Mouse (Mus musculus) lung, embryonic 14.5 days (tissue): Measurements from ENCODE around the gene Slc17a7. TPM values are rescaled to one million over a fixed set of nuclear protein-coding genes. Genes with fewer than 3 reads are reported as not detected.

Experiments
- ATAC-seq: fragments of 200-750 bp; cut with Nextera tagmentation; 2 replicates; pipeline ENCODE4 v1.8.0; 2017; ENCODE audit warnings: mild to moderate bottlenecking, moderate TSS enrichment, moderate library complexity; ENCODE audit not compliant: insufficient read depth
- DNase-seq: peaks from one replicate; pipeline ENCODE4 v3.0.0-alpha.2; 2015
- H3K27ac ChIP-seq: fragments of 300-500 bp; sonication (generic); 2 replicates; pipeline ENCODE4 v1.5.1; 2014; ENCODE audit warnings: low read depth, mild to moderate bottlenecking, moderate library complexity
- H3K27me3 ChIP-seq: fragments of 300-500 bp; sonication (generic); 2 replicates; pipeline ENCODE4 v1.6.1; 2014; ENCODE audit warnings: low read length, control low read depth; ENCODE audit not compliant: insufficient read depth
- H3K36me3 ChIP-seq: fragments of 300-500 bp; sonication (generic); 2 replicates; pipeline ENCODE4 v1.6.1; 2014; ENCODE audit warnings: control low read depth; ENCODE audit not compliant: insufficient read depth
- H3K4me1 ChIP-seq: fragments of 300-500 bp; sonication (generic); 2 replicates; pipeline ENCODE4 v1.6.1; 2014; ENCODE audit warnings: antibody characterized with exemption, control low read depth; ENCODE audit not compliant: insufficient read depth
- H3K4me2 ChIP-seq: fragments of 300-500 bp; sonication (generic); 2 replicates; pipeline ENCODE4 v1.6.1; 2014; ENCODE audit warnings: mild to moderate bottlenecking
- H3K4me3 ChIP-seq: fragments of 300-500 bp; sonication (generic); 2 replicates; pipeline ENCODE4 v1.5.1; 2014; ENCODE audit warnings: low read depth, low read length
- H3K9ac ChIP-seq: fragments of 300-500 bp; sonication (generic); 2 replicates; pipeline ENCODE4 v1.6.1; 2014
- H3K9me3 ChIP-seq: fragments of 300-500 bp; sonication (generic); 2 replicates; pipeline ENCODE4 v1.6.1; 2016; ENCODE audit warnings: low read depth, low read length, control low read depth
- CTCF ChIP-seq: IDR thresholded peaks from 2 replicates; pipeline ENCODE4 v1.5.1; 2016; ENCODE audit warnings: antibody characterized with exemption, low read depth
- WGBS: fragments of 180-500 bp; shearing (Covaris S2); extraction: QIAGEN DNeasy Blood & Tissue Kit; methylation state at CpG from one replicate; pipeline ENCODE4 v1.1.7; 2014; 5-methylcytosine and 5-hydroxymethylcytosine counted together
- polyA plus RNA-seq: library from polyadenylated mRNA; unstranded; fragments of >200 nt; fragmentation: Nextera tagmentation; extraction: Ambion mirVana; gene quantifications from 2 replicates; pipeline ENCODE4 v1.2.1, GENCODE M21; 2014

Gene Slc17a7
- polyA plus RNA-seq, 1 experiment from 2014 or later: 0.09 TPM

DNA sequence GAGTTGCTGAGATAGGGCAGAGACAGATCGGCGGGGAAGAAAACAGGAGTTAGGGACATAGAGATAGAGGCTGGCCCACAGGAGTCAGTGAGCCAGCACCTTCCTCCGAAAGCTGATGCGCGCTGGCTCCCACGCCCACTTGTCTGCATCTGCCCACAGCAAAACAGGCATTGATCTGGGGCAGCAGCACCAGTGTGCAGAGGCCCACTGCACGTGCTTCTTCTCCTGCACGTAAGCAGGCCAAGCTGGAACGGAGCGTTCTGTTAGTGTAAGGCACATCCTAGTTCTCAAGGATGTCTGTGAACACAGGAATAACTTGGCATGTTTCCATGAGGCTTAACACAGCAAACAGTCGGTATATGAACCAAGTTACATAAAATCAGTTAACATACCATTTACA, 35.2 kb downstream of the Slc17a7 start:
- TF ChIP-seq CTCF: no peak
- no peak overlapping the region for H3K27ac ChIP-seq
- no peaks in the 10 kb centered on the region for H3K36me3 ChIP-seq
- no peak overlapping the region for H3K4me3 ChIP-seq
- no peak overlapping the region for H3K9ac ChIP-seq
- no peaks in the 10 kb centered on the region for H3K27me3 ChIP-seq
- DNase-seq (no peak), ATAC-seq (no peak)
- H3K9me3 ChIP-seq: no peaks in the 10 kb centered on the region
- WGBS: 72% methylated on average over 11 of the region's 11 CpGs
- no peak overlapping the region for H3K4me2 ChIP-seq
- no peaks in the 10 kb centered on the region for H3K4me1 ChIP-seq

DNA sequence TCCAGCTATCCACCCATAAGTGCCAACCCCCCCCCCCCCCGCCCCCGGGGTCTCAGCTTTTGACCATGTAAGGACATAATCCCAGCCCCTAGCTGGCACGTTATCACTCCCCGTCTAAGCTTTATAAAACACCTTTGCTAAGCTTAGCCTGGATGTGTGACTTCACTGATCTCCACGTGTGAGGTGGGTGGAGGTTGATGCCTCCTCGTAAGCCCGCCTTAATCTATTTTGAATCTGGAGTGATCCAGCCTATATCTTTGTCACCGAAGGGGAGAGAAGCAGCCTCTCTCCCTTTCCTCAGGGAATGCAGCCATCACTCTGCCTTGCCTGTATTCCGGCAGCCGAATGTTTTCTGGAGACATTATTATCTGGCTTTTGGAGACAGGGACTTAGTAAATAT, 38.9 kb downstream of the Slc17a7 start:
- ATAC-seq: no peak
- Histone ChIP-seq H3K4me3 (no peak overlapping the region), H3K4me2 (no peak overlapping the region), H3K27me3 (no peaks in the 10 kb centered on the region), H3K9me3 (no peaks in the 10 kb centered on the region), H3K27ac (peak overlapping the region; percentile 9; the same call in 1 of the 2 replicates), H3K4me1 (no peaks in the 10 kb centered on the region), H3K9ac (no peak overlapping the region), H3K36me3 (no peaks in the 10 kb centered on the region)
- no peak for DNase-seq
- TF ChIP-seq CTCF: no peak
- WGBS: 23% methylated on average over 10 of the region's 10 CpGs

DNA sequence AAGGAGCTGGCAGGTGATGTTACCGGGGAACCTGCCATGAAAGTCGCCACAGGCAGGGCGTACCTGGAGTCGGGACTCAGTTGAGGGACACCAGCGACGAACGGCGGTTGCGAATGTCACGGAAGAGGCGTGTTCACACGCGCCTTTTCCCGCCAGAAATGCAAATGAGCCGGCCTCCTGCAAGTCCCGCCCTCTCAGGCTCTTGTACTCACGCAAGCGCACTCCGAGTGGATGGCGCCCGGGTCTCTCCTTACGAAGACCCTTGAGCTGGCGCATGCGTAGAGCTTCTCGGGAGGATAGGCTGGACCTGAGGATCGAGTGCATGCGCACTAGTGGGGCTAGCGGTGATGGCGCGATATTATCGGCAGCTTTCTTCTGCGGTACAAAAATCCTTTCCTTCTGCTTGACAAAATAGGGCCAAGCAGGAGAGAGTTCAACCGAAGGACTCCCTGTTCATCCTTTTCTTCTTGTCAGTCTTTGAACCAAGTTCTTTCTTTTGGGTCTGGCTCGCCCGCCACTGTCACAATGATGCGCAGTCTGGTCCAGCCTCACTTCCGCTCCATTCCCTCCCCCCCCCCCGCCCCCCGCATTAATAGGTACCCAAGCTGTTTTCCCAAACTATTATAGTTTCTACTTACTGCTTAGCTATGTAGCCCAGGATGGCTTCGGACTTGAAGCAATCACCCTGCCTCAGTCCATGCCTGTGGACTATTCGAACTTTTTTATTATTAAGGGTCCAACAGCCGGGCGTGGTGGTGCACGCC, 40.8 kb downstream of the Slc17a7 start, which contains the start of gene Ccdc155:
Gene Ccdc155, minus strand, starts transcription at position 513 of the 764 bp plus-strand sequence.
- H3K27me3 ChIP-seq: no peaks in the 10 kb centered on the region
- H3K4me3 ChIP-seq: peak within 1 kb of the TSS; percentile 39
- H3K4me1 ChIP-seq: no peaks in the 10 kb centered on the region
- no peak within 1 kb of the TSS for H3K27ac ChIP-seq
- H3K9ac ChIP-seq: peak within 1 kb of the TSS; percentile 38
- H3K36me3 ChIP-seq: no peaks in the 10 kb centered on the region
- peak; percentile 100 for DNase-seq
- WGBS: 7% methylated on average over 44 of the region's 44 CpGs
- peak; percentile 97 for ATAC-seq
- TF ChIP-seq CTCF: no peak
- H3K9me3 ChIP-seq: no peaks in the 10 kb centered on the region
- H3K4me2 ChIP-seq: peak within 1 kb of the TSS; percentile 59

DNA sequence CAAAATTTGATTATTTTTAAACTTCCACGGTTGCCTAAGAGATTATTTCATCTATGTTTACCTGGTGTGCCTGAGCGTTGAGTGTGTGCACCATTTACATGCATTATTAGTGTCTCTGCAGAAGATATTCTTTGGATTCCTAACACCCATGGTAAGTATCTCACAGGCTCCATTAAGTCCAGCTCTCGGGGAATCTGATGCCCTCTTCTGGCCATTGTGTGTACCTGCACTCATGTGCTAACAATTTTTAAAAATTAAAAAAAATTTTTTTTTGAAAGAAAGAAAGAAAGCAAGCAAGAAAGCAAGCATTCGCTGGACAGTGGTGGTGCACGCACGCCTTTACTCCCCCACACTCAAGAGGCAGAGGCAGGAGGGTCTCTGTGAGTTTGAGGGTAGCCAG, 44.5 kb downstream of the Slc17a7 start:
- H3K9me3 ChIP-seq: no peaks in the 10 kb centered on the region
- no peak overlapping the region for H3K4me2 ChIP-seq
- no peak overlapping the region for H3K9ac ChIP-seq
- WGBS: 72% methylated on average over 6 of the region's 6 CpGs
- DNase-seq: no peak
- no peak for ATAC-seq
- TF ChIP-seq CTCF: no peak
- H3K27ac ChIP-seq: no peak overlapping the region
- 0 out of 2 replicates have a peak, but pooled peaks cover 3% of the 10 kb centered on the region for H3K4me1 ChIP-seq
- H3K4me3 ChIP-seq: no peak overlapping the region
- H3K36me3 ChIP-seq: no peaks in the 10 kb centered on the region
- H3K27me3 ChIP-seq: peaks cover 18% of the 10 kb centered on the region; the same call in 1 of the 2 replicates

DNA sequence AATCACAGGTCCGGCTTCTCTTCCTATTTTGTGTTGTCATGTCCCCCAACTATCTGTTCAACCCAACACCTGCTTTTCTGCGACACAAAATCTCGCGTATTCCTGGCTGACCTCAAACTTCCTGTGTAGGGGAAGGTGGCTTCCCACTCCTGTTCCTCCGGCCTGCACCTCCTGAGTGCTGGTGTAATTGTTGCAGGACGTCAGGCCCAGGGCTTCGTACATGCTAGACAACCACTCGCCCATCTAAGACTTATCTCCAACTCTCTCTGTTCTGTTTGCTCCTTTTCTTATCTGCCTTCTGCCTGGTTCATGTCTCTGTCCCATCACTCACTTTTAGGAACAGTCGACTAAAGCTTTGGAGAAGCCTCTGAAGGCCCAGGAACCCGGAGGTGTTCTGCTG, 47.3 kb downstream of the Slc17a7 start:
- no peaks in the 10 kb centered on the region for H3K9me3 ChIP-seq
- ATAC-seq (no peak), DNase-seq (no peak)
- H3K4me3 ChIP-seq: no peak overlapping the region
- WGBS: 45% methylated on average over 10 of the region's 10 CpGs
- H3K27me3 ChIP-seq: peaks cover 18% of the 10 kb centered on the region; the same call in 1 of the 2 replicates
- 0 out of 2 replicates have a peak, but pooled peaks cover 3% of the 10 kb centered on the region for H3K4me1 ChIP-seq
- no peak for TF ChIP-seq CTCF
- no peak overlapping the region for H3K27ac ChIP-seq
- H3K4me2 ChIP-seq: no peak overlapping the region; the same call in 1 of the 2 replicates
- no peak overlapping the region for H3K9ac ChIP-seq
- no peaks in the 10 kb centered on the region for H3K36me3 ChIP-seq

DNA sequence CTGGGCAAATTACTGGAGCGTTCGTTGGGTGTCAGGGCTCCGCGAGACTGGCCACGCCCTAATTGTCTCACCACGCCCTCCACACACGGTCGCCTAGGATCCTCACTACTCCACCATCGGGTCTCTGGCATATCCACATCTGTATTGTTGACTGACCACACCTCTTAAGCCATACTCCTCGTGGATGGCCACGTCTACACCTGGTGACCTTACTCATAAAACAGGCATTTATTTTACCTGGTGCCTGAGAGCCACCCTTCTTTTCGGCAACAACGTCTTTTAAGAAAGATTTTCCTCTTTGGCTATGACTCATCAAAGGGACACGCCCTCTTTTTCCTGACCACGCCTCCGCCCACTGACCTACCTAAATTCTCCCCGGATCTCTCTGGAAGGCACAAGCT, 48.1 kb downstream of the Slc17a7 start, which contains the start of gene Dkkl1:
Gene Dkkl1, minus strand, starts transcription at position 297 of the 401 bp plus-strand sequence.
- DNase-seq (peak; percentile 41), ATAC-seq (no peak)
- no peaks in the 10 kb centered on the region for H3K36me3 ChIP-seq
- no peak within 1 kb of the TSS for H3K27ac ChIP-seq
- no peak within 1 kb of the TSS for H3K9ac ChIP-seq
- H3K27me3 ChIP-seq: peaks cover 18% of the 10 kb centered on the region; the same call in 1 of the 2 replicates
- TF ChIP-seq CTCF: no peak
- WGBS: 4% methylated on average over 17 of the region's 17 CpGs
- no peak within 1 kb of the TSS for H3K4me3 ChIP-seq
- H3K4me2 ChIP-seq: peak within 1 kb of the TSS; percentile 40
- H3K4me1 ChIP-seq: 0 out of 2 replicates have a peak, but pooled peaks cover 3% of the 10 kb centered on the region
- no peaks in the 10 kb centered on the region for H3K9me3 ChIP-seq

DNA sequence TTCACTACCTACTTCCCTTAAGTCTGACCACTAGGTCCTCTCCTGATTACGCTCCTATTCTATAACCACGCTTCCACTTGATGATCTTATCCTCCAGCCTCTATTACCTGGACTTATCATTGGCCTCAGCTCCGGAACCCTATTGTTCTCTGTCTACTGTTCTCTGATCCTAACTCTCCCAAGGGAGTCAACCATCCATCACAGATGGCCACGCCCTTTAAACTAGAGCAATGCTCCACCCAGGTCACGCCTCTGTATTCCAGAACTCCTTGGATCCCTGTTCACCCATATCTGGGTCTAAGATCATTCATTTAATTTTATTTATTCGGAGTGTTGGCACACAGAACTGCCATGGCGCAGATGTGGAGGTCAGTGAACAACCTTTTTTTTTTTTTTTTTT, 48.6 kb downstream of the Slc17a7 start:
- TF ChIP-seq CTCF: no peak
- DNase-seq (no peak), ATAC-seq (no peak)
- Histone ChIP-seq H3K4me1 (peaks cover 7% of the 10 kb centered on the region; the same call in 1 of the 2 replicates), H3K4me2 (no peak overlapping the region), H3K4me3 (no peak overlapping the region), H3K27ac (no peak overlapping the region), H3K27me3 (peaks cover 18% of the 10 kb centered on the region; the same call in 1 of the 2 replicates), H3K9ac (no peak overlapping the region), H3K9me3 (no peaks in the 10 kb centered on the region), H3K36me3 (peaks cover 2% of the 10 kb centered on the region; the same call in 1 of the 2 replicates)
- WGBS: 73% methylated on average over 7 of the region's 7 CpGs
